Mouse (Mus musculus): ENCODE measurements around the gene Itln1. TPM values are rescaled to one million over a fixed set of nuclear protein-coding genes. Genes with fewer than 3 reads are reported as not detected.

Itln1 gene
- polyA plus RNA-seq (2014; fragmentation: Nextera tagmentation; extraction: Ambion mirVana) = not detected in 2 replicates

DNA sequence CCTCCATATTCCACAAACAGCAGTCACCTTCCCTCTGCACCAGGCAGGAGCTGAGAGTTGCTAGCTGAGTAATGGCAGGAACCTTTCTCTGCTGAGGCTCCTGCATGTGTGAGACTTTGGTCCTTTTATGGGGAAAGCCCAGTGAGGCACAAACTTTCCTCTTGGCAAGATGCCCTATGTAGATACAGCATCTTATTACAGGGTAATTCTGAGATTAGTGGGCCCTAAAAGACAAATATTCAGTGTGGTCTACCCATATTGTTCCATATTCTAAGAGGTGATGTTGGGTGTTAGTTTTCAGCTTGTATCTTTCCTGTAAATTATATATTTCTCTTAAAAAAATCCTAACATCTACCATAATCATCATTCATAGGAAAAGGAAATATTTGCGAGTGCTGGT lies at the start of gene Itln1:
Itln1 (minus strand) TSS at position 101 of the 400 bp plus-strand sequence.
- no peak for DNase-seq (ENCODE audit: low spot score)
- no peaks in the 10 kb centered on the region for H3K36me3 ChIP-seq (ENCODE audit: control insufficient read depth, insufficient read depth, low read length)
- no peak within 1 kb of the TSS for H3K4me2 ChIP-seq (ENCODE audit: low read depth)
- H3K4me3 ChIP-seq (ENCODE audit: low read depth, low read length) = no peak within 1 kb of the TSS
- no peak for ATAC-seq (ENCODE audit: insufficient read depth, low FRiP score, low TSS enrichment)
- H3K9ac ChIP-seq (ENCODE audit: low read length) = no peak within 1 kb of the TSS
- H3K27me3 ChIP-seq (ENCODE audit: control insufficient read depth, insufficient read depth, low read length) = no peaks in the 10 kb centered on the region
- no peaks in the 10 kb centered on the region for H3K9me3 ChIP-seq (ENCODE audit: control insufficient read depth, low read length)
- WGBS = 88% methylated on average over 1 of the region's 1 CpGs
- H3K4me1 ChIP-seq (ENCODE audit: control insufficient read depth, insufficient read depth, low read length) = no peaks in the 10 kb centered on the region
- H3K27ac ChIP-seq (ENCODE audit: low read depth, low read length) = no peak within 1 kb of the TSS

DNA sequence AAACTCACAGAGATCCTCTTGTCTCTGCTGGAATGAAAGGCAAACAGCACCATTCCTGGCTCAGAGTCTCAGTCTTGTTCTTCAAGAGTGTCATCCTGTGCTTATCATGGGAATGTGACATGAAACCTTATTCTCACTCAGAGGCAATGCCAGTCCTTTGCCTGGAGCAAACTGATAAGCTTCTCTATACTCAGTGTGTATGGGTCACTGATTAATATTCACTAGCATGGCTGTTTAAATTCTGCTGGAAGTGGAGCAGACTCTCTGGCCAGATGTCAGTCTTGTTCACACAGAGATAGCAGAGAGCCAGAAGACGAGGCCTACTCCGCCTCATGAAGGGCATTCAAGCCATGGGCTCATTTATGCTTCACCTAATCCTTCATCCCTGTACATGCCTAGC lies 49.5 kb upstream of the Itln1 start:
- Histone ChIP-seq H3K27ac (ENCODE audit: low read depth, low read length) (no peak overlapping the region), H3K9ac (ENCODE audit: low read length) (no peak overlapping the region), H3K4me3 (ENCODE audit: low read depth, low read length) (no peak overlapping the region), H3K9me3 (ENCODE audit: control insufficient read depth, low read length) (no peaks in the 10 kb centered on the region), H3K4me2 (ENCODE audit: low read depth) (no peak overlapping the region), H3K4me1 (ENCODE audit: control insufficient read depth, insufficient read depth, low read length) (no peaks in the 10 kb centered on the region), H3K27me3 (ENCODE audit: control insufficient read depth, insufficient read depth, low read length) (no peaks in the 10 kb centered on the region), H3K36me3 (ENCODE audit: control insufficient read depth, insufficient read depth, low read length) (no peaks in the 10 kb centered on the region)
- WGBS = 88% methylated on average over 2 of the region's 2 CpGs
- ATAC-seq (ENCODE audit: insufficient read depth, low FRiP score, low TSS enrichment) (no peak), DNase-seq (ENCODE audit: low spot score) (no peak)

DNA sequence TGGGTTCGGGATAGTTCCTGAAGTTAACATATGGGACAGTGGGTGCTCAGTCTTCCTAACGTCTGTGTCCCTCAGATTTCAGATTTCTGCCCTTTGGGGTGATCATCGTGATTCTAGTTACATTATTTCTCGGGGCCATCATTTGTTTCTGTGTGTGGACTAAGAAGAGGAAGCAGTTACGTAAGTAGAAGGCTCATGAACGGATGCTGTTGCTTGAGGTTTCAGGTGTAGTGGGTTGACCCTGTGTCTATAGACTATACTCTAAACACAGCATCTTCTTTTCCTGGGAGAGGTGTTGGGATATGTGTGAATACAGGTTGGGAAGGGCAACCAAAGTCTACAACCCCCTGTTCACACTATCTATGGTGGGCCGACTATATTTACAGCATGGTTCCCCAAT lies 42.1 kb upstream of the Itln1 start:
- Histone ChIP-seq H3K36me3 (ENCODE audit: control insufficient read depth, insufficient read depth, low read length) (no peaks in the 10 kb centered on the region), H3K4me2 (ENCODE audit: low read depth) (no peak overlapping the region), H3K9ac (ENCODE audit: low read length) (no peak overlapping the region), H3K27me3 (ENCODE audit: control insufficient read depth, insufficient read depth, low read length) (no peaks in the 10 kb centered on the region), H3K4me1 (ENCODE audit: control insufficient read depth, insufficient read depth, low read length) (no peaks in the 10 kb centered on the region), H3K4me3 (ENCODE audit: low read depth, low read length) (no peak overlapping the region), H3K9me3 (ENCODE audit: control insufficient read depth, low read length) (no peaks in the 10 kb centered on the region), H3K27ac (ENCODE audit: low read depth, low read length) (no peak overlapping the region)
- DNase-seq (ENCODE audit: low spot score) = no peak
- WGBS = 88% methylated on average over 7 of the region's 7 CpGs
- ATAC-seq (ENCODE audit: insufficient read depth, low FRiP score, low TSS enrichment) = no peak

DNA sequence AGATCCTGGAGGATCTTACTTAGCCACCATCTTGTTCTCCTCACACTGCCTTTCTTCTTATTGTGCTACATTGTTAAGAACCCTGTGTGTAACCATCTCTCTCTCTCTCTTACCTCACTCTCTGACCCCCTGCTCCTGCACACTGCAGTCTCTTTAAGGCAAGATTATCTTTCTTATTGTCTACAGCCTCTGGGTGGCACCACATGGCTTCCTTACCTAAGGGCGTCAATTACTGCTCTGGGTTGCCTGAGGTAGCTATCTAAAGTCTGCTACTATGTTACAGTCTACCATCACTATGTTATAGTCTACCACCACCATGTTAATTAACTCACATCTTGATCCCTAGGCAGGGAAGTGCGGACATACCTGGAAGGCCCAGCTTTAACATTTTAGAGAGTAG lies 33.3 kb upstream of the Itln1 start:
- Histone ChIP-seq H3K27ac (ENCODE audit: low read depth, low read length) (no peak overlapping the region), H3K36me3 (ENCODE audit: control insufficient read depth, insufficient read depth, low read length) (no peaks in the 10 kb centered on the region), H3K4me2 (ENCODE audit: low read depth) (no peak overlapping the region), H3K9me3 (ENCODE audit: control insufficient read depth, low read length) (no peaks in the 10 kb centered on the region), H3K27me3 (ENCODE audit: control insufficient read depth, insufficient read depth, low read length) (no peaks in the 10 kb centered on the region), H3K4me3 (ENCODE audit: low read depth, low read length) (no peak overlapping the region), H3K9ac (ENCODE audit: low read length) (no peak overlapping the region), H3K4me1 (ENCODE audit: control insufficient read depth, insufficient read depth, low read length) (no peaks in the 10 kb centered on the region)
- 57% methylated on average over 2 of the region's 2 CpGs for WGBS
- ATAC-seq (ENCODE audit: insufficient read depth, low FRiP score, low TSS enrichment) (no peak), DNase-seq (ENCODE audit: low spot score) (no peak)

DNA sequence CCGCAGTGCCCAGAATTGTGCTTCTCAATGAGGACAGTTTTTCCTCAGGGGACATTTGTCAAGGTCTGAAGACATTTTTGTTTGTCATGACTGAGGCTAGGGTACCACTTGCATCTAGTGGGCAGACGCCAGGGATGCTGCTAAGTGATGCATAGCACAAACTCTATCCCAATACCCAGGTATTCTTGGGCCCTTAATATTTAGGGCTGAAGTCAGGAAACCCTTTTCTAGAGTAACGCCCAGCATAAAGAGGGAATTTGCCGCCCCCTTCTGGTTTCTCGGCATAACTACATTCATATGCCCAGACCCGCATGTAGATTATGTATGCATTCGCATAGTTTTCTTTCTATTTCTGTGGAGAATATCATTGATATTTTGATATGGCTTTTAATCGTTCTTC lies 31.7 kb upstream of the Itln1 start:
- DNase-seq (ENCODE audit: low spot score) (peak; percentile 46), ATAC-seq (ENCODE audit: insufficient read depth, low FRiP score, low TSS enrichment) (peak; percentile 39; the same call in 1 of the 2 replicates)
- Histone ChIP-seq H3K4me3 (ENCODE audit: low read depth, low read length) (no peak overlapping the region), H3K27ac (ENCODE audit: low read depth, low read length) (no peak overlapping the region), H3K9me3 (ENCODE audit: control insufficient read depth, low read length) (no peaks in the 10 kb centered on the region), H3K4me1 (ENCODE audit: control insufficient read depth, insufficient read depth, low read length) (no peaks in the 10 kb centered on the region), H3K27me3 (ENCODE audit: control insufficient read depth, insufficient read depth, low read length) (no peaks in the 10 kb centered on the region), H3K9ac (ENCODE audit: low read length) (no peak overlapping the region), H3K4me2 (ENCODE audit: low read depth) (no peak overlapping the region), H3K36me3 (ENCODE audit: control insufficient read depth, insufficient read depth, low read length) (no peaks in the 10 kb centered on the region)
- 27% methylated on average over 8 of the region's 8 CpGs for WGBS

DNA sequence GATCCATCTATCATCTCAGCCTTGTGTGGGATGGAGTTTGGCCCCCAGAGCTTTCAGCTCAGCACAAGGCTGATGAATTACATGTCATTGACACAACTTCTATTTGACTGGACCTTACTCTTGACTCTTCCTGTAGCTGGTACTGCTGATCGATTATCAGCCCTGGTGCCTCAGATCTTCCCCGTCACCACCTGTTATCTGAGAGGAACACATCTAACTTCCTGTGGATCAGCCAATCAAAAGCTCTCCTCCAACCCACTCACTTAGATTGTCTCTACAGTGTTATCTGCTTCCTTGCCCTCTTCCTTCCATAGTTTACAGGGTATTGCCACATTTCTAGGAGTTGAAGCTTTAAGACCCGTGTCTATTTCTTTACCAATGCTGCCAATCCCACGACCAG lies 30.8 kb upstream of the Itln1 start:
- ATAC-seq (ENCODE audit: insufficient read depth, low FRiP score, low TSS enrichment) = no peak
- 81% methylated on average over 4 of the region's 4 CpGs for WGBS

DNA sequence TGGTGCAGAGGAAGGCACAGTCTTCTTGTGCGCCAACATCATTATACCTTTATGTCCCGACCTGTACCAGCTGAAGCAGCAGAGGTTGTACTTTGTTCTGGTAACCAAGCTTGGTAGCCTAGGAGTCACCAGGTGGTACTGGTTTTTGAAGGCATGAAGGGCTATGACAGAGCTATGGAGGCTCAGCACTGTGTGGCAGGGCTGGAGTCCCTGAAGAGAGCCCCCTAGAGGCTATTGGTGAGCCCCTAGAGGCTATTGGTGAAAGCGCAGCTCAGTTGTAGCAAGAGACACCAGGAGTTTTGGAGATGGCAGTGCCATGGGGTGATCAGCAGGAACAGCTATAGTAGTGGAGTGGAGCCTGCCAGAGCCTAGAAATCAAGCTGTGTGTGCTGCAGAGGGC lies 29.2 kb upstream of the Itln1 start:
- no peak overlapping the region for H3K4me2 ChIP-seq (ENCODE audit: low read depth)
- no peak overlapping the region for H3K9ac ChIP-seq (ENCODE audit: low read length)
- H3K27me3 ChIP-seq (ENCODE audit: control insufficient read depth, insufficient read depth, low read length) = no peaks in the 10 kb centered on the region
- no peak; the same call in 1 of the 2 replicates for ATAC-seq (ENCODE audit: insufficient read depth, low FRiP score, low TSS enrichment)
- no peaks in the 10 kb centered on the region for H3K36me3 ChIP-seq (ENCODE audit: control insufficient read depth, insufficient read depth, low read length)
- no peak overlapping the region for H3K27ac ChIP-seq (ENCODE audit: low read depth, low read length)
- no peaks in the 10 kb centered on the region for H3K4me1 ChIP-seq (ENCODE audit: control insufficient read depth, insufficient read depth, low read length)
- WGBS = 59% methylated on average over 3 of the region's 3 CpGs
- no peaks in the 10 kb centered on the region for H3K9me3 ChIP-seq (ENCODE audit: control insufficient read depth, low read length)
- peak; percentile 43 for DNase-seq (ENCODE audit: low spot score)
- H3K4me3 ChIP-seq (ENCODE audit: low read depth, low read length) = no peak overlapping the region

More for the DNA sequence above, 30.8 kb upstream of the Itln1 start:
- Histone ChIP-seq H3K9me3 (ENCODE audit: control insufficient read depth, low read length) (no peaks in the 10 kb centered on the region), H3K4me1 (ENCODE audit: control insufficient read depth, insufficient read depth, low read length) (no peaks in the 10 kb centered on the region), H3K4me2 (ENCODE audit: low read depth) (no peak overlapping the region), H3K9ac (ENCODE audit: low read length) (no peak overlapping the region), H3K27ac (ENCODE audit: low read depth, low read length) (no peak overlapping the region), H3K36me3 (ENCODE audit: control insufficient read depth, insufficient read depth, low read length) (no peaks in the 10 kb centered on the region), H3K27me3 (ENCODE audit: control insufficient read depth, insufficient read depth, low read length) (no peaks in the 10 kb centered on the region), H3K4me3 (ENCODE audit: low read depth, low read length) (no peak overlapping the region)
- DNase-seq (ENCODE audit: low spot score) = no peak

DNA sequence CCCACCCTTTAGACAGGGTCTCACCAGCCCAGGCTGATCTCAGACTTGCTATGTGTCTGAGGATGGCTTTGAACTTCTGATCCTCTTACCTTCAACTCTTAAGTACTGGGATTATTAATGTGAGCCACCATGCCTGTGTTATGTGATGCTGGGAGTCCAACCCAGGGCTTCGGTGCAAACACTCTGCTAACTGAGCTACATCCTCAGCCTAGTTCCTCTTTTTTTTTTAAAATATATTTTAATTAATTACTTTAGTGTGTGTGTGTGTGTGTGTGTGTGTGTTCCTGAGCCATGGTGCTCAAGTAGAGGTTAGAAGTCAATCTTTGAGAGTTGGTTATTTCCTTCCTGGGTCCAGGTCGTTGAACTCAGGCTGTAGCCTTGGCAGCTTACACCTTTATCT lies 27.9 kb upstream of the Itln1 start:
- H3K9me3 ChIP-seq (ENCODE audit: control insufficient read depth, low read length) = no peaks in the 10 kb centered on the region
- H3K9ac ChIP-seq (ENCODE audit: low read length) = no peak overlapping the region
- WGBS = 88% methylated on average over 2 of the region's 2 CpGs
- no peak for DNase-seq (ENCODE audit: low spot score)
- H3K4me3 ChIP-seq (ENCODE audit: low read depth, low read length) = no peak overlapping the region
- H3K4me1 ChIP-seq (ENCODE audit: control insufficient read depth, insufficient read depth, low read length) = no peaks in the 10 kb centered on the region
- no peak for ATAC-seq (ENCODE audit: insufficient read depth, low FRiP score, low TSS enrichment)
- no peaks in the 10 kb centered on the region for H3K36me3 ChIP-seq (ENCODE audit: control insufficient read depth, insufficient read depth, low read length)
- no peak overlapping the region for H3K4me2 ChIP-seq (ENCODE audit: low read depth)
- H3K27me3 ChIP-seq (ENCODE audit: control insufficient read depth, insufficient read depth, low read length) = no peaks in the 10 kb centered on the region
- no peak overlapping the region for H3K27ac ChIP-seq (ENCODE audit: low read depth, low read length)

DNA sequence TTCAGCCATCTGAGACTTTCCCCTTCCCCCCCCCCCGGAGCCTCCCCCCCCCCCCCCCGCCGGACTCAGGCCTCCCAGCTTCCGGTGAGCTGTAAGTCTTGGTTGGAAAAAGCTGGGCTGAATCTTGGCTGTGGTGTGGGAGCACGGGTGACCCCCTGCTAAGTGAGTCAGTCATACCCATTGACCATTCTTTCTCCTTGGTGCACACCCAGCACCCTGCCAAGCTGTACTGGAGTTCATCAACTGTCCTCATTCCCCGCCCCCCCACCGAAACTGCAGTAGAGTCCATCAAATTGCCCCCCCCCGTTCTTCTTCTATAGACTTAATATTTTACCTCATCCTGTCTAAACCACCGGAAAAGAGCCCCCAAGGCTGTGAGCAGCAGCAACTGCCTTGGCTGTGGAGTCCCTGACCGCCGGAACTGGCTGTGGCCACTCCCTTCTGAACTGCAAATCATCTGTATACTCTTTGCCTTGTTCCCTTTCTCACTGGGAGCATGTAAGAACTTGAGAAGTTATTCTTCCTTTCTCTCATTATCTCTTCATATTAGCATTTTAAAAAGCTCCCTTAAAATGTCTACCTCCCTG lies 26.6 kb upstream of the Itln1 start:
- H3K9me3 ChIP-seq (ENCODE audit: control insufficient read depth, low read length) = no peaks in the 10 kb centered on the region
- no peaks in the 10 kb centered on the region for H3K27me3 ChIP-seq (ENCODE audit: control insufficient read depth, insufficient read depth, low read length)
- H3K4me1 ChIP-seq (ENCODE audit: control insufficient read depth, insufficient read depth, low read length) = no peaks in the 10 kb centered on the region
- no peak for DNase-seq (ENCODE audit: low spot score)
- H3K4me3 ChIP-seq (ENCODE audit: low read depth, low read length) = no peak overlapping the region
- no peak for ATAC-seq (ENCODE audit: insufficient read depth, low FRiP score, low TSS enrichment)
- no peak overlapping the region for H3K27ac ChIP-seq (ENCODE audit: low read depth, low read length)
- no peak overlapping the region for H3K9ac ChIP-seq (ENCODE audit: low read length)
- no peaks in the 10 kb centered on the region for H3K36me3 ChIP-seq (ENCODE audit: control insufficient read depth, insufficient read depth, low read length)
- 82% methylated on average over 7 of the region's 11 CpGs for WGBS
- no peak overlapping the region for H3K4me2 ChIP-seq (ENCODE audit: low read depth)
